Mouse (Mus musculus): Measurements from ENCODE around the gene Rangrf.
"Not testable (repeated sequence)": the region's sequence is repeated elsewhere in the genome, so short reads cannot be mapped to it uniquely, and the experiment has no call there.

Rangrf gene

GRCm38 (mm10) chr11:68942731-68943130, 32.3 kb downstream of the Rangrf start:
- DNase-seq = no peak

DNA sequence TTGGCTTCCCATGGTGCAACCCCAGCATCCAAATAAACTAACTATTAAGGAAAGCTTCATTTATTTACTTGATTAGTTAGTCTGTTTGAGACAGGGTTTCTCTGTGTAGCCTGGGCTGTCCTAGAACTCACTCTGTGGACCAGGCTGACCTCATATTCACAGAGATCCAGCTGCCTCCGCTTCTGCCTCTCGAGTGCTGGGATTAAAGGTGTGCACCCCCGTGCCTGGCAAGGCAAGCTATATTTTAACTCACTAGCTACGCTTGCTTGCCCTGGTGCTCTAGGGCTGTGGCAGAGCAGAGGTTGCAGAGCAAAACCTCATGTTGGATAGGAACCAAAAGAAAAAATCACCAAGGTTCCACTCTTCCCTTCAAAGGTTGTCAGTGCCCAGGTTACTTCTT, 34.5 kb downstream of the Rangrf start:
- DNase-seq = no peak

GRCm38 (mm10) chr11:68939451-68940304, 35.3 kb downstream of the Rangrf start:
- DNase-seq = peak; percentile 73 to 80

DNA sequence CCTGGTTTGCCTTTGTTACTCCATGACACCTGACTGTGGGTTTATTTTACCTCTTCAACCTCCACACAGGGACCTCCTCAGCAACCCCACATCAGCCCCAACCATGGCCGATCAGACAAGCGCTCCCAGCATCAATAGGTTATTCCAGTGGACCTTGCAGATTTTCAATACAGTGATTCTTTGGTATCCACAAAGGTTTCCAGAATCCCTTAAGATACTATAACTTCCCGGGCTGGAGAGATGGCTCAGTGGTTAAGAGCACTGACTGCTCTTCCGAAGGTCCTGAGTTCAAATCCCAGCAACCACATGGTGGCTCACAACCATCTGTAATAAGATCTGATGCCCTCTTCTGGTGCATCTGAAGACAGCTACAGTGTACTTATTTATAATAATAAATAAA, 38.0 kb downstream of the Rangrf start:
- DNase-seq = not testable (repeated sequence)

DNA sequence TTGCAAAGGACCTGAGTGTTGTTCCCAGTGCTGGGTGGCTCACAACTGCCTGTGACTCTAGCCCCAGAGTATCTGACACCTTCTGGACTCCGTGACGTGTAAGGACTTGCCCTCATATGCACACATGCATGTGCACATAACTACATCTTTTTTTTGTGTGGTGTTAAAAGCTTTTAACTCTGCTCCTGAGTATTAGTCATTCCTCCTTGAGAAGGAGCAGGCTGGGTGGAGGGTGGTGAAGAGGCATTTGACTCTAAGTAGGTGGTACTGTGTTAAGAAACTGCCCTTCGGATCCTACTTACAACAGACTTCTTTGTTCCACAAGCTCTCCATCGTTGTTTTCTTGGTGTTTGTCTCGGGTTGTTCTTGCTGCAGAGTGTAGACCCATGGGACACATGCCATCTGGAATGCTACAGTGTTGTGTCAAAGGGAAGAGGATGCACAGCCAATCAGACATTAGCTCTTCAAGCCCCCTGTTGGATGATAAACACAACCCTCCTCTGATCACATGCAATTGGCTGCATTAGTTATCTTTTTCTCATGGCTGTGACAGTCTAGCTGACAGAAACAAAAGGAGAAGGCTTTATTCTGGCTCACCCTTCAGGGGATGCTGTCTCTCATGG, 41.0 kb downstream of the Rangrf start:
- no peak for DNase-seq

DNA sequence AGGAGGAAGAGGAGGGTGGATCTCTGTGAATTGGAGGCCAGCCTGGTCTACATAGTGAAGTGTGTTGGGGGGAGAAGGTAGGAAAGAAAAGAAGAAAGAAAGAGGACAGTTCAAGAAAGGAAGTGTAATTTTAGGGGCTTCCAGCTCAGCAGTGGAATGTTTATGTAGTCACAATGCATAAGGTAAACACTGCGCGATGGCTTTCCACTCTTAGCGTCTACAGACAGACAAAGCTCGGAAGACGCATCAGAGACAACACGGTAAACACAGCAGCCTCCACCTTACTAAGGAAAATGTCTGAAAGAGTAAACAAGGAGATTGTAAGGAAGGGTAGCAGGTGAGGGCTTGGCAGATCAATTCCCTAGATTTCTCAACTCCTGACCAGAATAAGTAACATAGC, 45.0 kb downstream of the Rangrf start:
- no peak for DNase-seq

DNA sequence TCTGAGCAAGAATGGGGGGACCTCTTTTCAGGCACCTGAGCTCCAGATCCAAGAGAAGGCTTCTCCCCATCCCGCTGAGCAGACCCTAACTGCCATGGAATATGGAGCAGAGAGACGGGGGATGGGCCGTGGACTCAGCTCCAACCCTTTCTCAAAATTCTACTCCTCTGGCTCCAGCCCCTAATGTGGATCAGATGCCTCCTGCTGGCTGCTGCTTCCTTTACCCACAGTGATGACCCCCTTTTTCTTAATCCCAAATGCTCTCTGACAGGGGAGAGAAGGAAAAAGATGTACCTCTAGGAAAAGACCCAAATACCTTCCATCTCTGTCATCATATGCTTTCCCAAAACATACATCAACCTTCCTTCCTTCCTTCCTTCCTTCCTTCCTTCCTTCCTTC, 48.0 kb downstream of the Rangrf start, which contains the start of gene Odf4:
Gene Odf4, minus strand, starts transcription at position 101 of the 400 bp plus-strand sequence.
- DNase-seq = no peak

GRCm38 (mm10) chr11:68924749-68925148, 50.2 kb downstream of the Rangrf start:
- no peak for DNase-seq

DNA sequence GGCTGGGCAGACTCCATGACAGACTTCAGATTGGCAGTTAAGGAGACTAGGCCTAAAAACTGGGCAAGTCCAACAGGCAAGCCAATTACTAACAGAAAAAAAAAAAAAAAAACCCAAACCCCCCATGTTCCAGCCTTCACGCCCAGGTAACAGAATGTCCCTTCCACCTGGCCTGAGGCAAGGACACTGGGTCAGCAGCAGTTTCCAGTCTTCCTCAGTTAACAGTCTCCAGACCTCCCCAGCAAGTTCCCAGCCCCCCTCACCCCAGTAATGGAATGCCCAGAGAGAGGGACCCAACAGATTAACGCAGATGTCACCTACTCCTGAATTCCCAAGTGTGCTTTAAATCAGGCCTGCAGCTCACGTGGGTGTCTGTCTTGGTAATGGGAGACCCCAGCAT, 51.8 kb downstream of the Rangrf start:
- DNase-seq = no peak

Measured in thymus, adult 18-20 months (tissue).